Mouse (Mus musculus) liver, embryonic 14.5 days (tissue): ENCODE results near the gene Sypl. TPM values are rescaled to one million over a fixed set of nuclear protein-coding genes. Genes with fewer than 3 reads are reported as not detected.

Experiments
- ATAC-seq: fragments of 200-750 bp; cut with Nextera tagmentation; 2 replicates; pipeline ENCODE4 v1.8.0; 2017; ENCODE audit warnings: moderate number of reproducible peaks, mild to moderate bottlenecking, moderate library complexity; ENCODE audit not compliant: insufficient read depth
- DNase-seq, 3 experiments: peaks; one replicate each; pipeline ENCODE4 v3.0.0-alpha.2; 2012 to 2013; ENCODE audit warnings: low read depth in 3 of 3, low spot score in 3 of 3
- H3K27ac ChIP-seq: fragments of 300-500 bp; sonication (generic); 2 replicates; pipeline ENCODE4 v1.5.1; 2014; ENCODE audit warnings: moderate library complexity, mild to moderate bottlenecking, control low read depth, inconsistent platforms
- H3K27me3 ChIP-seq: fragments of 300-500 bp; sonication (generic); 2 replicates; pipeline ENCODE4 v1.6.1; 2014; ENCODE audit warnings: mild to moderate bottlenecking, low read length, moderate library complexity; ENCODE audit not compliant: control insufficient read depth, insufficient read depth
- H3K36me3 ChIP-seq: fragments of 300-500 bp; sonication (generic); replicated peaks from 2 replicates; pipeline ENCODE4 v1.6.1; 2014; ENCODE audit warnings: low read depth; ENCODE audit not compliant: control insufficient read depth, insufficient read depth
- H3K4me1 ChIP-seq, 2 experiments: fragments of 200-500 bp in 1 of 2; fragments of 300-500 bp in 1 of 2; sonication (generic) in 1 of 2; replicated peaks; 2 replicates each; pipeline ENCODE4 v1.6.1; 2012 to 2014; ENCODE audit warnings: antibody characterized with exemption in 1 of 2, inconsistent platforms in 1 of 2, low read length in 1 of 2; ENCODE audit not compliant: control insufficient read depth in 2 of 2, insufficient read depth in 2 of 2
- H3K4me2 ChIP-seq: fragments of 300-500 bp; sonication (generic); 2 replicates; pipeline ENCODE4 v1.6.1; 2014; ENCODE audit warnings: low read depth, mild to moderate bottlenecking, control low read depth, moderate library complexity
- H3K4me3 ChIP-seq, 2 experiments: fragments of 200-500 bp in 1 of 2; fragments of 300-500 bp in 1 of 2; sonication (generic) in 1 of 2; 2 replicates each; pipeline ENCODE4 v1.5.1; 2012 to 2014; ENCODE audit warnings: low read depth in 2 of 2, low read length in 2 of 2, mild to moderate bottlenecking in 2 of 2, control low read depth in 1 of 2, inconsistent platforms in 1 of 2, moderate library complexity in 1 of 2; ENCODE audit not compliant: insufficient read depth in 1 of 2
- H3K9ac ChIP-seq: fragments of 300-500 bp; sonication (generic); replicated peaks from 2 replicates; pipeline ENCODE4 v1.6.1; 2014; ENCODE audit warnings: mild to moderate bottlenecking, control low read depth, moderate library complexity
- H3K9me3 ChIP-seq: fragments of 300-500 bp; sonication (generic); 2 replicates; pipeline ENCODE4 v1.6.1; 2016; ENCODE audit warnings: low read length, mixed read lengths; ENCODE audit not compliant: control insufficient read depth
- CTCF ChIP-seq: IDR thresholded peaks from 2 replicates; pipeline ENCODE4 v1.5.1; 2016; ENCODE audit warnings: antibody characterized with exemption, low read depth, control low read depth
- EP300 ChIP-seq: IDR thresholded peaks from 2 replicates; pipeline ENCODE4 v1.6.1; 2016; ENCODE audit warnings: antibody characterized with exemption, low read depth
- WGBS: fragments of 180-500 bp; shearing (Covaris S2); extraction: QIAGEN DNeasy Blood & Tissue Kit; methylation state at CpG from one replicate; pipeline ENCODE4 v1.1.7; 2014; ENCODE audit not compliant: insufficient replicate concordance; 5-methylcytosine and 5-hydroxymethylcytosine counted together
- polyA plus RNA-seq, 2 experiments: library from polyadenylated mRNA; depleted of rRNA in 1 of 2; stranded (reverse) in 1 of 2; unstranded in 1 of 2; fragments of >200 nt; fragmentation: Nextera tagmentation in 1 of 2; extraction: Ambion mirVana in 1 of 2; gene quantifications; 2 replicates each; pipeline versions ENCODE4 v1.2.1 to v1.2.3; 2012 to 2014

The Sypl gene
- polyA plus RNA-seq (2012; rRNA removed) (9.6 and 14.6 TPM in 2 replicates), polyA plus RNA-seq (2014; fragmentation: Nextera tagmentation; extraction: Ambion mirVana) (32.5 and 38.6 TPM in 2 replicates)

DNA sequence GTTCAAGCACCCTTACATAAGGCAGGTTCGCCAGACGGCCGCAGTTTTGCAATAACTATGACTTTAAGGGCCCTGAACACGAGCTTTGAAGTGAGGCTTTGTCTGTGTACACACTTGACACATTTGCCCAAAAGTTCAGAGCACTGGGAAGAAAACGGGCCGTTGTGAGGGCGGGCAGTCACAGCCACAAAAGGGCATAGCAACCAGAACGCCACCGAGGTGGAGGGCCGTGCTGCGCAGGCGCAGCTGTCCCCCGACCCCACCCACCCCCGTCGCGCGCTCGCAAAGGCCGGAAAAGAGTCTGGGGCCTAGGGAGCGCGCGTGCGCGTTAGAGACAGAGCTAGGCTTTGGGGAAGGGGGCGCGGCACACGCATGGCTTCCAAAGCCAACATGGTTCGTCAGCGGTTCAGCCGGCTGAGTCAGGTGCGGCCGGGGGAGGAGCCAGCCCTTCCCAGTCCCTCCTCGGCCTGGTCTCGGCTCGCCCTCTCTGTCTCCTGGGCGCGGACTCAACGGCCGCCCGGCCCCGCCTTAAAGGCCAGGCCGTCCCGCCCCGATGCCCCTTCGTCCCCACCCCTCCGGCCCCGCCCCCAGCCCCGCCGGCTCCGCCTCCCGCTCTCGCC, at the start of gene Sypl:
Sypl (plus strand) TSS at position 296 of the 620 bp plus-strand sequence.
- H3K4me3 ChIP-seq = peak within 1 kb of the TSS; percentile 84 to 94
- H3K27ac ChIP-seq = peak within 1 kb of the TSS; percentile 92
- WGBS = under 1% methylated on average over 49 of the region's 52 CpGs
- no peaks in the 10 kb centered on the region for H3K27me3 ChIP-seq
- H3K36me3 ChIP-seq = no peaks in the 10 kb centered on the region
- DNase-seq = peak; percentile 88 to 93 (median 90)
- ATAC-seq = peak; percentile 98
- H3K9me3 ChIP-seq = no peaks in the 10 kb centered on the region
- peak within 1 kb of the TSS; percentile 85 for H3K9ac ChIP-seq
- H3K4me2 ChIP-seq = peak within 1 kb of the TSS; percentile 98
- TF ChIP-seq EP300 (no peak), CTCF (no peak)
- H3K4me1 ChIP-seq = peaks cover 9 to 16% of the 10 kb centered on the region in 2 experiments

GRCm38 (mm10) chr12:32909686-32910085, 44.0 kb upstream of the Sypl start:
- no peak for TF ChIP-seq CTCF
- no peak for TF ChIP-seq EP300
- Histone ChIP-seq H3K27me3 (peaks cover 3% of the 10 kb centered on the region), H3K9me3 (no peaks in the 10 kb centered on the region), H3K4me3 (no peak overlapping the region), H3K27ac (no peak overlapping the region), H3K36me3 (no peaks in the 10 kb centered on the region), H3K9ac (no peak overlapping the region), H3K4me2 (no peak overlapping the region), H3K4me1 (no peaks in the 10 kb centered on the region)
- 35% methylated on average over 10 of the region's 10 CpGs for WGBS
- DNase-seq = no peak
- ATAC-seq = no peak

DNA sequence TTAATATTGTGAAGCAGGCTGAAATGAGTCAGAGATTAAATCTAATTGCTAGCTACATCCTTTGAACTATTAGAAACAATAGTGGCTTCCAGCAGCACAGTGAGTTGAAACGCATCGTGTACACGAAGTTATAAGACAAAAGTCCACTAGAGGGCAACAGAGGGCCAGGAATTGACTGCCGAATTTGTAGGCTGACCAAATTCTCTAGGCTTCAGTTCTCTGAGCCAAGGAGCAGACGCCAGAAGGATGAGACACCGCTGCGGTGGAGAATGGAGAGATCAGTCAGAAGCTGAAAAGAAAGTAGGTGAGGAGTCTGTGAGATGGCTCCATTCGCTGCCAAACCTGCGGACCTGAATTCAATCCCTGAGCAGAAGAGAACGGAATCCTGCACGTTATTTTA, 43.6 kb upstream of the Sypl start:
- WGBS = 17% methylated on average over 11 of the region's 11 CpGs
- TF ChIP-seq CTCF (peak; percentile 78), EP300 (no peak)
- Histone ChIP-seq H3K27ac (no peak overlapping the region), H3K9ac (no peak overlapping the region), H3K4me3 (no peak overlapping the region), H3K36me3 (no peaks in the 10 kb centered on the region), H3K4me1 (no peaks in the 10 kb centered on the region), H3K4me2 (peak overlapping the region; percentile 18), H3K27me3 (peaks cover 3% of the 10 kb centered on the region), H3K9me3 (no peaks in the 10 kb centered on the region)
- ATAC-seq (no peak), DNase-seq (peak; percentile 40 to 52 (median 45))

DNA sequence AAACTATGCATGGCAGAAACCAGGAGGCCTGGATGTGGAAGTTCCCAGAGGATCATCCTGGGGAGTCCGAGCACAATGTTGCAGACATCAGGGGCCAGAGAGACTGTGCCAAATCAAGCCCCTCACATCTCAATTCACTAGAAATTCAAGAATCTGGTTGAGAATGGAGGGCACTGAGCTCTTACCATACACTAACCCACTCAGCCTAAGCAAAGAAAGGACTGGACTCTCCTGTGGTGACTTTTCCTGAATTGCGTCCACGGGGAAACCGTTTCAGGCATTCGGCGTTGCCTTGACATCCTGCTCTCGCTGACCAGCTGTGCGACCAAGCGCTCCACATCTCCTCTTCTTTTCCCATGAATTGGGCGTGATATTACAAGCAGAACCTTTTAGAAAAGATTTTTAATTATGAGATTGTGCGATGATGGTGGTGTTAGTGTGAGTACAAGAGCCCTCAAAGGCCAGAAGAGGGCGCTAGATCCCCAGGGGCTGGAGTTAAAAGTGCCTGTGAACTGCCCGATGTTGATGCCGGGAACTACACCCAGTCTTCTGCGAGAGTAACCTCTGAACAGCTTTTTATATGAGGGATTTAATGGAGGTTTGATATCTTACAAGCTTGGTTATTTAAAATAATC, 43.0 kb upstream of the Sypl start:
- Histone ChIP-seq H3K36me3 (no peaks in the 10 kb centered on the region), H3K27ac (no peak overlapping the region), H3K27me3 (peaks cover 3% of the 10 kb centered on the region), H3K4me3 (no peak overlapping the region), H3K9me3 (no peaks in the 10 kb centered on the region), H3K4me1 (no peaks in the 10 kb centered on the region), H3K4me2 (peak overlapping the region; percentile 18), H3K9ac (no peak overlapping the region)
- TF ChIP-seq CTCF = peak; percentile 74
- TF ChIP-seq EP300 = no peak
- 37% methylated on average over 15 of the region's 15 CpGs for WGBS
- ATAC-seq = no peak
- DNase-seq = peak; percentile 20 to 45 (median 40)

DNA sequence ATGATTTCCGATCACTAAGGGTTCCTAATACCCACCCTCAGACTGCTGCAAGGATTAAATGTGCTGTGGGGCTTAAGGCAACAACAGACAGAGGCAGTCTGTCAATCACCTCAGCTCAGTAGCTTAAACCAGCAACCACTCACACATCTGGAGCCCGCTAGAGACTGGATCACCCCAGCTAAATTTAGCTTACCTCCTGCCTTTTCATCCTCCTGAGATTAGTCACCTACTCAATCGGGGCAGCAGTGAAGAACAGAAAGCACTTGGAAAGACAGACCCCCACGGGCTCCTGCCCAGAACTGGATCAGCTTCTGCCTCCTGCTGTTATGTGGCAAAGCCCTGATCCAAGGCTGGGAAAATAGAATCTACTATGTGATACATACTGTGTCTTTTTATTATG, 42.1 kb upstream of the Sypl start:
- WGBS = 43% methylated on average over 4 of the region's 4 CpGs
- Histone ChIP-seq H3K4me3 (no peak overlapping the region), H3K4me2 (no peak overlapping the region), H3K27me3 (peaks cover 3% of the 10 kb centered on the region), H3K9me3 (no peaks in the 10 kb centered on the region), H3K36me3 (no peaks in the 10 kb centered on the region), H3K27ac (no peak overlapping the region), H3K4me1 (no peaks in the 10 kb centered on the region), H3K9ac (no peak overlapping the region)
- DNase-seq = no peak
- TF ChIP-seq CTCF (no peak), EP300 (no peak)
- ATAC-seq = no peak
